Mouse (Mus musculus) neural tube, embryonic 14.5 days (tissue): ENCODE results near the gene Zbtb38. TPM values are rescaled to one million over a fixed set of nuclear protein-coding genes. Genes with fewer than 3 reads are reported as not detected.
A peak's percentile ranks its signal among the peaks of the same experiment; 100 is the strongest.

Source experiments
- ATAC-seq: fragments of 200-750 bp; cut with Nextera tagmentation; 2 replicates; pipeline ENCODE4 v1.8.0; 2017; ENCODE audit warnings: low read depth, mild to moderate bottlenecking, moderate TSS enrichment, moderate library complexity
- H3K27ac ChIP-seq: fragments of 300-500 bp; sonication (generic); 2 replicates; pipeline ENCODE4 v1.5.1; 2014; ENCODE audit warnings: low read depth, mild to moderate bottlenecking, control low read depth, low read length, moderate library complexity, mixed read lengths
- H3K27me3 ChIP-seq: fragments of 300-500 bp; sonication (generic); 2 replicates; pipeline ENCODE4 v1.6.1; 2014; ENCODE audit warnings: low read length; ENCODE audit not compliant: control insufficient read depth, insufficient read depth
- H3K36me3 ChIP-seq: fragments of 300-500 bp; sonication (generic); 2 replicates; pipeline ENCODE4 v1.6.1; 2014; ENCODE audit warnings: low read length, mixed read lengths; ENCODE audit not compliant: control insufficient read depth, insufficient read depth
- H3K4me1 ChIP-seq: fragments of 300-500 bp; sonication (generic); 2 replicates; pipeline ENCODE4 v1.6.1; 2014; ENCODE audit warnings: low read length; ENCODE audit not compliant: control insufficient read depth, insufficient read depth
- H3K4me2 ChIP-seq: fragments of 300-500 bp; sonication (generic); 2 replicates; pipeline ENCODE4 v1.6.1; 2014; ENCODE audit warnings: mild to moderate bottlenecking, low read depth, low read length, control low read depth
- H3K4me3 ChIP-seq: fragments of 300-500 bp; sonication (generic); 2 replicates; pipeline ENCODE4 v1.5.1; 2014; ENCODE audit warnings: low read depth, low read length, control low read depth, mixed read lengths
- H3K9ac ChIP-seq: fragments of 300-500 bp; sonication (generic); replicated peaks from 2 replicates; pipeline ENCODE4 v1.6.1; 2014; ENCODE audit warnings: low read depth, mild to moderate bottlenecking, control low read depth, low read length, mixed read lengths
- H3K9me3 ChIP-seq: fragments of 300-500 bp; sonication (generic); 2 replicates; pipeline ENCODE4 v1.6.1; 2016; ENCODE audit warnings: low read length; ENCODE audit not compliant: control insufficient read depth
- WGBS: fragments of 180-500 bp; shearing (Covaris S2); extraction: QIAGEN DNeasy Blood & Tissue Kit; methylation state at CpG from one replicate; pipeline ENCODE4 v1.1.7; 2014; 5-methylcytosine and 5-hydroxymethylcytosine counted together
- polyA plus RNA-seq: library from polyadenylated mRNA; unstranded; fragments of >200 nt; fragmentation: Nextera tagmentation; extraction: Ambion mirVana; gene quantifications from 2 replicates; pipeline ENCODE4 v1.2.1, GENCODE M21; 2014

The Zbtb38 gene
- polyA plus RNA-seq, 1 experiment from 2014 or later, result 71.2 TPM

- no peaks in the 10 kb centered on the region for H3K27me3 ChIP-seq
- no peaks in the 10 kb centered on the region for H3K9me3 ChIP-seq
- H3K36me3 ChIP-seq, result no peaks in the 10 kb centered on the region; the same call in 1 of the 2 replicates
- H3K4me2 ChIP-seq, result no peak overlapping the region
- peaks cover 5% of the 10 kb centered on the region; the same call in 1 of the 2 replicates for H3K4me1 ChIP-seq
- H3K27ac ChIP-seq, result no peak overlapping the region
- H3K4me3 ChIP-seq, result no peak overlapping the region
- H3K9ac ChIP-seq, result no peak overlapping the region
- 83% methylated on average over 14 of the region's 14 CpGs for WGBS
- ATAC-seq, result no peak
Measured at GRCm38 (mm10) chr9:96712758-96713471, 39.7 kb downstream of the Zbtb38 start.

GRCm38 (mm10) chr9:96712045-96712444 is 40.6 kb downstream of the Zbtb38 start:
- no peaks in the 10 kb centered on the region for H3K9me3 ChIP-seq
- no peak overlapping the region for H3K27ac ChIP-seq
- no peaks in the 10 kb centered on the region; the same call in 1 of the 2 replicates for H3K36me3 ChIP-seq
- H3K4me3 ChIP-seq, result no peak overlapping the region
- H3K9ac ChIP-seq, result no peak overlapping the region
- ATAC-seq, result no peak
- peaks cover 5% of the 10 kb centered on the region; the same call in 1 of the 2 replicates for H3K4me1 ChIP-seq
- 91% methylated on average over 12 of the region's 12 CpGs for WGBS
- no peaks in the 10 kb centered on the region for H3K27me3 ChIP-seq
- no peak overlapping the region for H3K4me2 ChIP-seq

- 0 out of 2 replicates have a peak, but pooled peaks have one; percentile 33 for ATAC-seq
- 82% methylated on average over 15 of the region's 15 CpGs for WGBS
Measured at GRCm38 (mm10) chr9:96710241-96710946, 42.2 kb downstream of the Zbtb38 start.

GRCm38 (mm10) chr9:96708905-96709304 is 43.7 kb downstream of the Zbtb38 start:
- WGBS, result 88% methylated on average over 9 of the region's 9 CpGs
- H3K27me3 ChIP-seq, result no peaks in the 10 kb centered on the region
- H3K4me2 ChIP-seq, result no peak overlapping the region
- no peak for ATAC-seq
- H3K9me3 ChIP-seq, result no peaks in the 10 kb centered on the region
- H3K9ac ChIP-seq, result no peak overlapping the region
- no peaks in the 10 kb centered on the region for H3K36me3 ChIP-seq
- peaks cover under 1% of the 10 kb centered on the region; the same call in 1 of the 2 replicates for H3K4me1 ChIP-seq
- no peak overlapping the region for H3K4me3 ChIP-seq
- no peak overlapping the region for H3K27ac ChIP-seq

More at GRCm38 (mm10) chr9:96710241-96710946, 42.2 kb downstream of the Zbtb38 start:
- H3K4me1 ChIP-seq, result peaks cover 5% of the 10 kb centered on the region; the same call in 1 of the 2 replicates
- no peak overlapping the region for H3K27ac ChIP-seq
- no peak overlapping the region for H3K4me3 ChIP-seq
- H3K9ac ChIP-seq, result no peak overlapping the region
- H3K9me3 ChIP-seq, result no peaks in the 10 kb centered on the region
- H3K27me3 ChIP-seq, result no peaks in the 10 kb centered on the region
- H3K36me3 ChIP-seq, result no peaks in the 10 kb centered on the region
- no peak overlapping the region for H3K4me2 ChIP-seq

GRCm38 (mm10) chr9:96707964-96708363 is 44.7 kb downstream of the Zbtb38 start:
- no peaks in the 10 kb centered on the region for H3K36me3 ChIP-seq
- ATAC-seq, result no peak
- H3K4me2 ChIP-seq, result no peak overlapping the region
- no peaks in the 10 kb centered on the region for H3K4me1 ChIP-seq
- no peak overlapping the region for H3K27ac ChIP-seq
- H3K27me3 ChIP-seq, result no peaks in the 10 kb centered on the region
- WGBS, result 88% methylated on average over 4 of the region's 4 CpGs
- no peak overlapping the region for H3K9ac ChIP-seq
- no peaks in the 10 kb centered on the region for H3K9me3 ChIP-seq
- no peak overlapping the region for H3K4me3 ChIP-seq

- H3K36me3 ChIP-seq, result no peaks in the 10 kb centered on the region
- H3K27ac ChIP-seq, result peak overlapping the region; percentile 18; the same call in 1 of the 2 replicates
- H3K9ac ChIP-seq, result no peak overlapping the region
- no peaks in the 10 kb centered on the region for H3K27me3 ChIP-seq
- H3K9me3 ChIP-seq, result no peaks in the 10 kb centered on the region
- H3K4me3 ChIP-seq, result no peak overlapping the region
- ATAC-seq, result peak; percentile 69; the same call in 1 of the 2 replicates
- WGBS, result 64% methylated on average over 11 of the region's 11 CpGs
- no peaks in the 10 kb centered on the region for H3K4me1 ChIP-seq
- H3K4me2 ChIP-seq, result no peak overlapping the region
Measured at GRCm38 (mm10) chr9:96705576-96706285, 46.9 kb downstream of the Zbtb38 start.

- H3K4me1 ChIP-seq, result no peaks in the 10 kb centered on the region
- no peak for ATAC-seq
- no peak overlapping the region for H3K4me3 ChIP-seq
- no peaks in the 10 kb centered on the region for H3K36me3 ChIP-seq
- WGBS, result 96% methylated on average over 9 of the region's 9 CpGs
- H3K4me2 ChIP-seq, result no peak overlapping the region
- H3K9me3 ChIP-seq, result no peaks in the 10 kb centered on the region
- no peaks in the 10 kb centered on the region for H3K27me3 ChIP-seq
- H3K9ac ChIP-seq, result no peak overlapping the region
- no peak overlapping the region for H3K27ac ChIP-seq
Measured at GRCm38 (mm10) chr9:96704935-96705334, 47.7 kb downstream of the Zbtb38 start.

- no peak overlapping the region for H3K27ac ChIP-seq
- ATAC-seq, result no peak
- no peaks in the 10 kb centered on the region for H3K4me1 ChIP-seq
- 79% methylated on average over 10 of the region's 10 CpGs for WGBS
- no peak overlapping the region for H3K9ac ChIP-seq
- H3K4me2 ChIP-seq, result no peak overlapping the region
- H3K36me3 ChIP-seq, result 0 out of 2 replicates have a peak, but pooled peaks cover 5% of the 10 kb centered on the region
- no peaks in the 10 kb centered on the region for H3K27me3 ChIP-seq
- no peak overlapping the region for H3K4me3 ChIP-seq
- H3K9me3 ChIP-seq, result no peaks in the 10 kb centered on the region
Measured at GRCm38 (mm10) chr9:96701891-96702290, 50.7 kb downstream of the Zbtb38 start.
